Mouse (Mus musculus): ENCODE measurements around the gene Hspa4l.
"Not testable (repeated sequence)": the region's sequence is repeated elsewhere in the genome, so short reads cannot be mapped to it uniquely, and the experiment has no call there.

Hspa4l gene

DNA sequence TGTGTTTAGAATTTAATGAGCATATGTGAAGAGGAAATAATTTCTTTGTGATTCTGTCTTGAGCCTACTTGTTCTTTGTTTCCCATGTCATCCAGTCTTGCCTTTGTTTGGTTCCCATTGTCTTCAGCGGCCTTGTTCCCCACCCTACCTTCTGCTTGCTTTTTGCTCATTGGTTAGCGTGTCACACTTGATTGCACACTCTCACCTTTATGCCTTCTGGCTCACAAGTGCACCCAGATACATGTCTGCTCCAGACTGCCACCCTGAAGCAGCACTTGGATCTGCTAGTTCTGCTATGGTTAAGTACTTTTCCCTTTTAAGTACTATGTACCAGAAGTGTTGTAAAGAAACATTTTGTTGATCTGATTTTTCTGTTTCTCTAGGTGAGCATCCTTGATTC lies 65.6 kb downstream of the Hspa4l start:
- DNase-seq (ENCODE audit: extremely low spot score, low read depth, low spot score): no peak

DNA sequence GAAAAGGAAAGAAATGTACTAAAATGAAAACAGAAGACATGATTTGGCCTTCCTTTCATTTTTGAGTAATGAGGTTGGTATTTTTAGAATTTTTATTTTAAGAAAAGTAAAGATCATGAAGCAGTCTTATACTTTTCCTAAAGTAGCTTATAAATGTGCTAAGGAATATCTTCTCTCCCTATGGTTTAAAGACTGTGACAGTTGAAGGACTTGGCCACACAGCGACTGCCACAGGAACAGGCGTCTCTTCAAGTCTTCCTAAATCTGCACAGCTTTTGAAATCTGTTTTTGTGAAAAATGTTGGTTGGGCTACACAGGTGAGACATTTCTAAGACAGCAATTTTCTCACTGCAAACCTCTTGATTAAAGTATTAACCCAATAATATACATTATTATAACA lies 69.0 kb downstream of the Hspa4l start:
- DNase-seq (ENCODE audit: extremely low spot score, low read depth, low spot score): no peak

DNA sequence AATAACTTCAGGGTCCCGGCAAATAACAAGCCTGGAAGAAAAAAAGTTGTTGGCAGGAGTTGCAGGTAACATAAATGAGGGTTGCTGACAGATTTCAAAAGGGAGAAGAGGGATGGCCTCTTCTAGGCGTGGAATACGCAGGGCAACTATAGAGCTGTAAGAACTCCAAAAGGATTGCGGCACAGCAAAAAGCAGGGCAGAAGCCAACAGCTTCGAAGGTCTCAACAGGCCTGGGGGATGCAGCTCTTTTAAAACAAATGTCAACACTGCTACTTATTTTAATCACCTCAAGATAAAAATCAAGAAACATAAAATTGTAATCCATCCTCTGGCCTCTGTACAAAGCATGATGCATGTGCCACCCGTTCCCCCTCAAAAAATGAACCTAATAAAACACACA lies 101.2 kb downstream of the Hspa4l start:
- DNase-seq (ENCODE audit: extremely low spot score, low read depth, low spot score): not testable (repeated sequence)

Measured in hindlimb bud, embryonic 11.5 days (tissue).